Mouse (Mus musculus) limb, embryonic 15.5 days (tissue): ENCODE results near the gene Ormdl2. TPM values are rescaled to one million over a fixed set of nuclear protein-coding genes. Genes with fewer than 3 reads are reported as not detected.
A peak's percentile ranks its signal among the peaks of the same experiment; 100 is the strongest.

Experiments
- ATAC-seq: fragments of 200-750 bp; cut with Nextera tagmentation; 2 replicates; pipeline ENCODE4 v1.8.0; 2017; ENCODE audit warnings: low read depth, moderate TSS enrichment; ENCODE audit not compliant: insufficient number of reproducible peaks, low FRiP score, low TSS enrichment
- H3K27ac ChIP-seq: fragments of 300-500 bp; sonication (generic); 2 replicates; pipeline ENCODE4 v1.5.1; 2015; ENCODE audit warnings: moderate library complexity, mild to moderate bottlenecking, inconsistent platforms
- H3K27me3 ChIP-seq: fragments of 300-500 bp; sonication (generic); 2 replicates; pipeline ENCODE4 v1.6.1; 2015; ENCODE audit warnings: inconsistent platforms
- H3K36me3 ChIP-seq: fragments of 300-500 bp; sonication (generic); 2 replicates; pipeline ENCODE4 v1.6.1; 2015; ENCODE audit warnings: inconsistent platforms
- H3K4me1 ChIP-seq: fragments of 300-500 bp; sonication (generic); 2 replicates; pipeline ENCODE4 v1.6.1; 2015; ENCODE audit warnings: inconsistent platforms
- H3K4me2 ChIP-seq: fragments of 300-500 bp; sonication (generic); 2 replicates; pipeline ENCODE4 v1.6.1; 2015; ENCODE audit warnings: mild to moderate bottlenecking, inconsistent platforms
- H3K4me3 ChIP-seq: fragments of 300-500 bp; sonication (generic); 2 replicates; pipeline ENCODE4 v1.5.1; 2015; ENCODE audit warnings: mild to moderate bottlenecking, inconsistent platforms
- H3K9ac ChIP-seq: fragments of 300-500 bp; sonication (generic); 2 replicates; pipeline ENCODE4 v1.6.1; 2015; ENCODE audit warnings: inconsistent platforms
- H3K9me3 ChIP-seq: fragments of 300-500 bp; sonication (generic); 2 replicates; pipeline ENCODE4 v1.6.1; 2016; ENCODE audit warnings: inconsistent platforms
- WGBS: fragments of 180-500 bp; shearing (Covaris S2); methylation state at CpG from one replicate; pipeline ENCODE4 v1.1.7; 2015; 5-methylcytosine and 5-hydroxymethylcytosine counted together
- polyA plus RNA-seq: library from polyadenylated mRNA; unstranded; fragments of >200 nt; fragmentation: Nextera tagmentation; extraction: Ambion mirVana; gene quantifications from 2 replicates; pipeline ENCODE4 v1.2.1, GENCODE M21; 2015

Gene Ormdl2
- polyA plus RNA-seq, 1 experiment from 2014 or later = 66.3 TPM

DNA sequence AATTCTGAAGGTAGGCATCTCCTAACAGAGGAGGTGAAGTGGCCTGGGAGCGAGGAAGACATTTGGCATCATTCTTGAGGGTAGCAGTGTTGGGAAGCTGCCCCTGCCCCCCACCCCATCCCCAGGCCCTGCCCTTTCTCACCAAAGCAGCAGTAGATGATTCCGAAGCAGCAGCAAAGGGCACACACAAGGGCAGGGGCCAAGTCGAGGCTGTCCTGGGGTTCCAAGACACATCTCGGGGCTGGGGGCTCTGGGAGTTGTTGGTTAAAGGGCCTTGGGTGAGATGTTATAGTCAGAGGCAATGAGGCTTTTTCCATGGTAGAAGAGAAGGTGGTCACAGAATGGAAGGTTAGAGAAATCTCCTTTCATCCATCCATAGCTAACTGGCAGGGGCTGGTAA, 18.5 kb downstream of the Ormdl2 start:
- H3K4me1 ChIP-seq = peaks cover 42% of the 10 kb centered on the region
- no peaks in the 10 kb centered on the region for H3K27me3 ChIP-seq
- 56% methylated on average over 4 of the region's 4 CpGs for WGBS
- H3K4me3 ChIP-seq = peak overlapping the region; percentile 65
- peak overlapping the region; percentile 82 for H3K4me2 ChIP-seq
- H3K9me3 ChIP-seq = no peaks in the 10 kb centered on the region
- H3K9ac ChIP-seq = 0 out of 2 replicates have a peak overlapping the region, but pooled peaks have one; percentile 23
- no peak for ATAC-seq
- peaks cover 46% of the 10 kb centered on the region for H3K36me3 ChIP-seq
- H3K27ac ChIP-seq = peak overlapping the region; percentile 98

DNA sequence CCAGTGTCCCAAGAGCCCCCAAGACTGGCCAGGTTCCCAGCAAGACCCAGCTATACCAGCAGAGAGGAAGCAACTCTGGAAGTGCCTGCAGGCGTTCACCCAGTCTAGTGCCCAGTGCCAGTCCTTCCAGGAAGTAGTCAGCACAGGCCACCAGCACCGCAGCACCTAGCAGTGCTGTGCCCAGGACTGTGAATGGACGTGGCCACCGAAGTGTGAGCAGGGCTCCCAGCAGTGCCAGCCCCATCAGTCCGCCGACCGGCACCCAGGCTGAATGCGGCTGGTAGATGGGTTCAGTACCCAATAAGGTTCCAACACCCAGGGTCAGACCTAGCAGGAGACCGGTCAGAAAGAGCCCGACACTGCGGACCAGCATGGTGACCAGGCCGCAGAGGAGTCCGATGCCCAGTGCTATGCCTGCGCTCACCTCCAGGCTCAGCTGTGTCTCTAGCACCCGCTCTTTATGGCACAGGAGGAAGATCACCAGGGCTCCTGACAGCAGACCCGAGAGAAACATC, 19.4 kb downstream of the Ormdl2 start:
- no peak for ATAC-seq
- Histone ChIP-seq H3K27ac (no peak overlapping the region), H3K9me3 (no peaks in the 10 kb centered on the region), H3K4me3 (no peak overlapping the region), H3K27me3 (no peaks in the 10 kb centered on the region), H3K36me3 (peaks cover 43% of the 10 kb centered on the region), H3K9ac (no peak overlapping the region), H3K4me2 (no peak overlapping the region), H3K4me1 (peaks cover 33% of the 10 kb centered on the region)
- WGBS = 85% methylated on average over 16 of the region's 16 CpGs

DNA sequence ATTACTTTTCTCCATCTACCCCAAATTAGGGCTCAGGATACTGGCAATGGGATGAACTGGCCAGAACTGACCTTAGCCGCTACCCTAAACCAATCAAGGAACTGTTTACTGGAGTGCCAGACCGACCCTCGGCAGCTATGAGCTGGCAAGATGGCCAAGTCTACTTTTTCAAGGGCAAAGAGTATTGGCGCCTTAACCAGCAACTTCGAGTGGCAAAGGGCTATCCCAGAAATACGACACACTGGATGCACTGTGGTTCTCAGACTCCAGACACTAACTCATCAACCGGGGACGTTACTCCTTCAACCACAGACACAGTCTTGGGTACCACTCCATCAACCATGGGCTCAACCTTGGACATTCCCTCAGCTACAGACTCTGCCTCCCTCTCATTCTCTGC, 22.8 kb downstream of the Ormdl2 start:
- no peak for ATAC-seq
- Histone ChIP-seq H3K36me3 (peaks cover 39% of the 10 kb centered on the region), H3K27me3 (no peaks in the 10 kb centered on the region), H3K4me1 (peaks cover 19% of the 10 kb centered on the region), H3K27ac (no peak overlapping the region), H3K4me3 (no peak overlapping the region), H3K4me2 (no peak overlapping the region), H3K9ac (no peak overlapping the region), H3K9me3 (no peaks in the 10 kb centered on the region)
- 91% methylated on average over 8 of the region's 8 CpGs for WGBS

DNA sequence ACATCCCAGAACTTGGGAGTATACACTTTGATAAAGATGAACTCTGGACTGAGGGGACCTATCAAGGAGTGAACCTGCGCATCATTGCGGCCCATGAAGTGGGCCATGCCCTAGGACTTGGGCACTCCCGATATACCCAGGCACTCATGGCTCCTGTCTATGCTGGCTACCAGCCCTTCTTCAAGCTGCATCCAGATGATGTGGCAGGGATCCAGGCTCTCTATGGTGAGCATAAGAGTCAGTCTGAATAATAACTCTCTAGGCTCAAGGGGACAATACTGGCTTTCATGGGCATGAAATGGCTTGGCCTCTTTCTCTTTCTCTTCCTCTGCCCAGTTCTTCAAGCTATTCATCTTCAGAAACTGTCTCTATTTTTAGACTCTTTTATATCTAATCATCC, 25.9 kb downstream of the Ormdl2 start:
- ATAC-seq = no peak

DNA sequence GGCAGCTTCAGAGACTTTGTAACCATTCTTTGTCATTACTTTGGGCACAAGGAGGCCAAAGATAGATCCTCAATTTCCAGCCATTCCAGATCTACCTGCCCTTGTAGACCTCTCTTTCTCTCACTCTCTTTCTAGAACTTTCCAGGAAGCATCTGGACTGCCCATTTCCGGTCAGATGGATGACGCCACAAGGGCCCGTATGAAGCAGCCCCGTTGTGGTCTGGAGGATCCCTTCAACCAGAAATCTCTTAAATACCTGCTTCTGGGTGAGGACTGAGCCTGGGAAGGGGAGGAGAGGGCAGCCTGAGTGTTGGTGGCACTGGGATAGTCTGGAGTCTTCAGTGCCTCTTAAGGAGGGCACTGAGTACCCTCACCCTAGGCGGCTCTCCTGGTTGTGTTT, 27.1 kb downstream of the Ormdl2 start:
- no peak overlapping the region for H3K4me2 ChIP-seq
- H3K9me3 ChIP-seq = no peaks in the 10 kb centered on the region
- H3K9ac ChIP-seq = no peak overlapping the region
- peaks cover 13% of the 10 kb centered on the region for H3K36me3 ChIP-seq
- H3K4me1 ChIP-seq = no peaks in the 10 kb centered on the region
- WGBS = 87% methylated on average over 5 of the region's 5 CpGs
- no peaks in the 10 kb centered on the region for H3K27me3 ChIP-seq
- no peak for ATAC-seq
- no peak overlapping the region for H3K4me3 ChIP-seq
- H3K27ac ChIP-seq = no peak overlapping the region

More for the DNA sequence above, 25.9 kb downstream of the Ormdl2 start:
- Histone ChIP-seq H3K4me2 (no peak overlapping the region), H3K27ac (no peak overlapping the region), H3K4me1 (no peaks in the 10 kb centered on the region), H3K9ac (no peak overlapping the region), H3K4me3 (no peak overlapping the region), H3K9me3 (no peaks in the 10 kb centered on the region), H3K27me3 (no peaks in the 10 kb centered on the region), H3K36me3 (peaks cover 25% of the 10 kb centered on the region)
- 92% methylated on average over 3 of the region's 3 CpGs for WGBS

DNA sequence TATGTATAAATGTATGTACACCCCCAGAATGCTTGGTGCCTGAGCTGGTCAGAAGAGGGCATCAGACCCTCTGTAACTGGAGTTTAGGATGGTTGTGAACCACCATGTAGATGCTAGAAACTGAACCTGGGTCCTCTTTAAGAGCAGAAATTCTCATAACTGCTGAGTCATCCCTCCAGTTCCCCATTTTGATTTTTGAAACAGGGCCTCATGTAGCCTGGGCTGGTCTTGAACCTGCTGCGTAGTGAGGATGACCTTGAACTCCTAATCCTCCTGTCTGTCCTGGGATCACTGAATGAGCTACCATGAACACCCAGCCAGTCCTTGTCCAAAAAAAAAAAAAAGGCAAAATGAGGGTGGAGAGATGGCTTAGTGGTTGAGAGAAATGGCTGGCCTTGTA, 28.2 kb downstream of the Ormdl2 start:
- Histone ChIP-seq H3K4me2 (no peak overlapping the region), H3K9ac (no peak overlapping the region), H3K4me1 (no peaks in the 10 kb centered on the region), H3K27me3 (no peaks in the 10 kb centered on the region), H3K27ac (no peak overlapping the region), H3K9me3 (no peaks in the 10 kb centered on the region), H3K4me3 (no peak overlapping the region), H3K36me3 (peaks cover 3% of the 10 kb centered on the region)
- 96% methylated on average over 1 of the region's 1 CpGs for WGBS
- no peak for ATAC-seq

DNA sequence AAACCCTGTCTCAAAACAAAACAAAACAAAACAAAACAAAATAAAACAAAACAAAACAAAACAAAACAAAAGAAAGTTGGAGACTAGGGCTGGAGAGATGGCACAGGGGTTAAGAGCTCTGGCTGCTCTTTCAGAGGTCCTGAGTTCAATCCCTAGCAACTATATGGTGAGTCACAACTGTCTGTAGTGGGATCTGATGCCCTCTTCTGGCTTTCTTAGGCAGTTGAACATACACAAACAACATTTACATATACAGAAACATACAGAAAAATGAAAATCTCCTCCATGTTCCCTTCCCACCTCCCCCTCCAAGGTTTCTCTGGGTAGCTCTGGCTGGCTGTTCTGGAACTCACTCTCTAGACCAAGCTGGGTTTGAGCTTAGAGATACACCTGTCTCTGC, 29.4 kb downstream of the Ormdl2 start:
- ATAC-seq = no peak
- Histone ChIP-seq H3K27me3 (no peaks in the 10 kb centered on the region), H3K9me3 (no peaks in the 10 kb centered on the region), H3K36me3 (no peaks in the 10 kb centered on the region), H3K4me3 (no peak overlapping the region), H3K4me1 (no peaks in the 10 kb centered on the region), H3K4me2 (no peak overlapping the region), H3K27ac (no peak overlapping the region), H3K9ac (no peak overlapping the region)

DNA sequence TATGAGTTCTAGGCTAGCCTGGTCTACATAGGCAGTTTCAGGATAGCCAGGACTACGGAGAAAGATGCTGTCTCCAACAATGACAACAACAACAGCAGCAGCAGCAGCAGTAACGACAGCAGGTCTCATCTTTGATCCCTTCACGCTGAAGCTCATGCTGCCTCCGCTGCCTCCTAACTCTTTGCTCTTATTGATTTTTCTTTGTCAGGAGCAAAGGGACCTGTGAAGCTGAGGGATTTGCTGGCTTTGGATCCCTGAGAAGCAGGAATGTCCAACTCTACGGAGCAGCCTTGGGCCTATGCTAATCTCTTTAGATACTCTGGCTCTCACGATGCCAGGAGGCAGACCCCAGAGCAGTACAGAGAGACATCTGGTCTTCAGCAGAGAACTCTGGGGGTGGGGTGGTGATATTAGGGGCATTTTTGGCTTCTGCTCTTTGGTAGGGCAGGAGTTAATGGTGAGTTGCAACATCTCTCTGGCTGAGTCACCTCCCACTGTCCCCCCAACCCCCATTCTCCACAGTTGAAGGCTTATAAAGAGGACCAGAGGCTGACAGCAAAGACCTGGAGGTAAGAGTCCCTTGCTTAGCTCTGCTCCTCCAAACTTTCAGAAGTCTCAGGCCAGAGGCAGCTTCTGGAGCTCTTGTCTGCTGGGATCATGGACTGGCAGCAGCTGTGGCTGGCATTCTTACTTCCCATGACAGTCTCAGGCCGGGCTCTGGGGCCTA, 30.9 kb downstream of the Ormdl2 start, which contains the start of gene Mmp19:
Mmp19 (plus strand) TSS at position 513 of the 727 bp plus-strand sequence.
- no peaks in the 10 kb centered on the region for H3K9me3 ChIP-seq
- WGBS = 67% methylated on average over 7 of the region's 7 CpGs
- H3K27ac ChIP-seq = no peak within 1 kb of the TSS
- no peaks in the 10 kb centered on the region for H3K27me3 ChIP-seq
- no peak within 1 kb of the TSS for H3K9ac ChIP-seq
- no peaks in the 10 kb centered on the region for H3K4me1 ChIP-seq
- H3K36me3 ChIP-seq = no peaks in the 10 kb centered on the region
- ATAC-seq = no peak
- H3K4me2 ChIP-seq = no peak within 1 kb of the TSS
- H3K4me3 ChIP-seq = no peak within 1 kb of the TSS

DNA sequence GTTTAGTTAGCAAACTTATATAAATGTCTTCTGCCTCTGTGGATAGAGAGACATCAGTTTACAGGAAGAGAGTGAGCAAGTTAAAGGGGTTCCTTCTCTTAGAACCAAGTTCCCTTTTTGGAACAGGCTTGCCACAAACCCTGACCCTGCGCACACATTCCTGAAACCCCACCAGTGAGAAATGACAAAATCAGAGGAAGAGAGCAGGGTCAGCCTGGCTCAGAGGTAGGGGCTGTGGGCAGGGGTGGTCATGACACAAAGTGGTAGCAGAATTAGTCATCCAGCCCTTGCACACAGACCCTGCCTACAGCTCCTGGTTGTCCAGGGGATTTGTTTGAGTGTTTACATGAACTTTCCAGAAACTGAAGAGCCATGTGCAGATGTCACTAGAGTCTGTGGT, 41.2 kb downstream of the Ormdl2 start:
- peak overlapping the region; percentile 57 for H3K27ac ChIP-seq
- H3K4me1 ChIP-seq = peaks cover 18% of the 10 kb centered on the region
- no peak overlapping the region for H3K4me3 ChIP-seq
- H3K4me2 ChIP-seq = no peak overlapping the region
- H3K9me3 ChIP-seq = peaks cover 5% of the 10 kb centered on the region; the same call in 1 of the 2 replicates
- no peak overlapping the region for H3K9ac ChIP-seq
- no peaks in the 10 kb centered on the region for H3K36me3 ChIP-seq
- no peak for ATAC-seq
- H3K27me3 ChIP-seq = no peaks in the 10 kb centered on the region
- 86% methylated on average over 1 of the region's 1 CpGs for WGBS

DNA sequence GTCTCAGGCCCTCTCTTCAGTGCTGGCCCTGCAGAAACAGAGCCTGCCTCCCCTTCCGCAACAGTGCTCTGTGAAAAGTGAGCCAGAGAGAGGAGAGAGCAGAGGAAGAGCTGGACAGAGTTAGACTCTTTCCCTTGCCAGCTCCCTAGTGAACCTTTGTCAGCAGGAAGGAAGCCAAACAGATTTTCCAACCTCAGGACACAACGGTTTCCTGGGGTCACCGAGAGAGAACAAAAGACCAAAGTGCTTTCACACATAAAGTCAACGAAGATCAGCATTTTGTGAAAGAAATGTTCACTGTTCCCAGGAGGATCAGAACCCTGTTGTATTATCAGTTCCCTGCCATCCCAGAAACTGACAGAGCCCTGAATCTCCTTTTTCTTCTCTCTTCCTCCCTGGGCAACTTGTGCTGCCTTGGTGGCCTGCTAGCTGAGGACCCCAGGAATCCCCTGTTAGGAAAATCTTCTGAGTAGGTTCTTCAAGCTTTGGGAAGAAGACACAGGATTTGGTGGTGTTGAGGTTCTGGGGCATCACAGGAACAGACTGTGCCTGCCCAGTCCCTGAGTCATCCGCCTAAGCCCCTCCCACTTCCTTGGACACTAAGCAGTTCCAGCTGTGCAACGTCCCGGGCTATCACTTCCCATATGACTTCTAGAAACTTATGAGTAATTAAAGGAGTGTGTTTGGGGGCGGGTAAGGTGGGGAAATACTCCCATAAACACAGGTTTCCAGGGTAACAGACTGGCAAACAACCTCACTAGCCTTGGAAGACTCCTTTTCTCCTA, 42.2 kb downstream of the Ormdl2 start:
- WGBS = 13% methylated on average over 8 of the region's 8 CpGs
- Histone ChIP-seq H3K27ac (peak overlapping the region; percentile 89), H3K36me3 (no peaks in the 10 kb centered on the region), H3K4me3 (no peak overlapping the region), H3K9ac (no peak overlapping the region), H3K4me2 (no peak overlapping the region), H3K9me3 (peaks cover 4% of the 10 kb centered on the region; the same call in 1 of the 2 replicates), H3K4me1 (peaks cover 18% of the 10 kb centered on the region), H3K27me3 (no peaks in the 10 kb centered on the region)
- ATAC-seq = peak; percentile 91

DNA sequence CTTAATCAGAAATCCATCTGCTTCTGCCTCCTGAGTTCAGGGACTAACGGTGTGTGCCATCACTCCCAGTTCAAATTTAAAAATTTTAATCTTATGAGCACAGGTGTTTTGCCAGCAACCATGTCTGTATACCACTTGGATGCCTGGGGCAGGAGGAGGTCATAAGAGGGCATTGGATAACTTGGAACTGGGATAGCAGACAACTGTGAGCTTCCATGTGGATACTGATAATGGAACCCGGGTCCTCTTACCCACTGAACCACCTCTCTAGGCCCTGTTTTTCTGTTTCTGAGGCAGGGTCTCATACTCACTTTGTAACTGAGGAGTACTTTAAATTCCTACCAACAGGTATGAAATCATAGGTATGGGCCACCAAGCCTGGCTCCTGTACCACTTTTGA, 43.0 kb downstream of the Ormdl2 start:
- no peak for ATAC-seq
- no peak overlapping the region for H3K4me2 ChIP-seq
- H3K27me3 ChIP-seq = no peaks in the 10 kb centered on the region
- no peaks in the 10 kb centered on the region for H3K36me3 ChIP-seq
- H3K9me3 ChIP-seq = no peaks in the 10 kb centered on the region
- no peak overlapping the region for H3K4me3 ChIP-seq
- H3K9ac ChIP-seq = no peak overlapping the region
- WGBS = 86% methylated on average over 2 of the region's 2 CpGs
- H3K27ac ChIP-seq = peak overlapping the region; percentile 89
- peaks cover 18% of the 10 kb centered on the region for H3K4me1 ChIP-seq

DNA sequence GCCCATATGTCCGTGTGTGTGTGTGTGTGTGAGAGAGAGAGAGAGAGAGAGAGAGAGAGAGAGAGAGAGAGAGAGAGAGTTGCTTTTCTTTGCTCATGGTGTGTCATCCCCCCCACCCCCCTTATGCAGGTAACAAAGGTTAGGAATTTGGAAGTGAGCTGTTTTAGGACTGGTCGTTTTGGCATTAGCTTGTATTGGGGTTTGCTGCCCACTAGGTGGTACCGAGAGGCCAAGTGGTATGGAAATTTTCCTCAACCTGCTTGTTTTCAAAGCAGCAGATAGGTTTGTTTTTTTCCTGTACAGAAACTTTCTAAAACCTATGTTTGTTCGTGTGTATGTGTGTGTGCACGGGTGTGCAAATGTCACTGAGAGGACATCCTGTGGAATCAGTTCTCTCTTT, 47.8 kb downstream of the Ormdl2 start:
- no peaks in the 10 kb centered on the region for H3K27me3 ChIP-seq
- no peak for ATAC-seq

More for the DNA sequence above, 47.8 kb downstream of the Ormdl2 start:
- Histone ChIP-seq H3K9ac (no peak overlapping the region), H3K27ac (no peak overlapping the region), H3K4me1 (peaks cover 4% of the 10 kb centered on the region; the same call in 1 of the 2 replicates), H3K36me3 (no peaks in the 10 kb centered on the region), H3K4me2 (no peak overlapping the region), H3K4me3 (no peak overlapping the region), H3K9me3 (no peaks in the 10 kb centered on the region)
- WGBS = 20% methylated on average over 5 of the region's 5 CpGs
